Mouse (Mus musculus) spleen, postnatal 0 days (tissue): ENCODE results near the gene Cib2. TPM values are rescaled to one million over a fixed set of nuclear protein-coding genes. Genes with fewer than 3 reads are reported as not detected.

Source experiments
- polyA plus RNA-seq: library from polyadenylated mRNA; unstranded; fragments of >200 nt; fragmentation: Nextera tagmentation; extraction: Ambion mirVana; gene quantifications from 2 replicates; pipeline ENCODE4 v1.2.1, GENCODE M21; 2015

The Cib2 gene
- 2.3 and 4.2 TPM in 2 replicates for polyA plus RNA-seq

GRCm38 (mm10) chr9:54559771-54560471, at the start of gene Cib2:
Cib2 (minus strand) TSS chr9:54560218.

GRCm38 (mm10) chr9:54586199-54587061, 26.4 kb upstream of the Cib2 start, which contains the start of gene Idh3a:
Idh3a (plus strand) TSS chr9:54586334.

GRCm38 (mm10) chr9:54538684-54539083, 21.3 kb downstream of the Cib2 start, which contains the start of gene Sh2d7:
Sh2d7 (plus strand) TSS chr9:54538984.

GRCm38 (mm10) chr9:54501453-54502110, 58.4 kb downstream of the Cib2 start, which contains the start of gene Dmxl2:
Dmxl2 (minus strand) TSS chr9:54501626.

Other genes starting within 250 kb of the Cib2 start
- 4.1 and 5.8 TPM in 2 replicates for gene Dmxl2, start 58.6 kb downstream of the Cib2 start, polyA plus RNA-seq
- not detected in 2 replicates for gene Sh2d7, start 21.2 kb downstream of the Cib2 start, polyA plus RNA-seq
- 98.7 and 98.9 TPM in 2 replicates for gene Idh3a, start 26.1 kb upstream of the Cib2 start, polyA plus RNA-seq
- gene Acsbg1, start 101.7 kb upstream of the Cib2 start, polyA plus RNA-seq: 0.47 and 0.53 TPM in 2 replicates
- gene Dnaja4, start 138.7 kb upstream of the Cib2 start, polyA plus RNA-seq: 8.8 and 11.2 TPM in 2 replicates
- 107 and 111 TPM in 2 replicates for gene Wdr61, start 174.3 kb upstream of the Cib2 start, polyA plus RNA-seq
- gene Crabp1, start 204.5 kb upstream of the Cib2 start, polyA plus RNA-seq: 25.7 and 47.7 TPM in 2 replicates